Mouse (Mus musculus) E14TG2a.4 (cell line): Measurements from ENCODE around the gene Cnga3.

Source experiments
- CTCF ChIP-seq: conservative IDR thresholded peaks from 2 replicates; pipeline ENCODE4 v1.5.1; 2014; ENCODE audit warnings: low read length
- NANOG ChIP-seq: IDR thresholded peaks from 2 replicates; pipeline ENCODE4 v1.6.1; 2014; ENCODE audit warnings: borderline replicate concordance, low read length, mixed read lengths
- POU5F1 ChIP-seq: IDR thresholded peaks from 2 replicates; pipeline ENCODE4 v1.6.1; 2014; ENCODE audit warnings: low read length, borderline replicate concordance

DNA sequence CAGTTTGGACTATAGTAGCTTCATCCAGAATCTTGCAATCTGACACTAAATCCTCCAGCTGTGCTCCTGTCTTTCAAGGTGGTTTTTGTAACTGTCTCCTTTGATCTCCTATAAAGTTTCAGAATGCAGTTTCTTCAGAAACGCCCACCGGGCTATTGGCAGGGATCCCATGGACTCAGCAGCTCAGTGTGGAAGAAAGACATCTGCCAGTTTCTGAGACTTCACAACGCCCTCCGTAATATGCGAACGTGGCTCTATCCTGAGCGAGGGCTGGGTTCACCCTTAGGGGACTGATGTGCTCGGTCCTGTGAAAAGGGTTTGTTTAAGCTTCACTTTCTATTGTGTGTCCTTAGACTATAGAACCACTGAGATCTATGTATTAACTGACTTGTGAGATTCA lies 6.5 kb upstream of the Cnga3 start:
- no peak for TF ChIP-seq CTCF
- no peak for TF ChIP-seq NANOG
- no peak for TF ChIP-seq POU5F1
